Mouse (Mus musculus) frontal cortex, adult 2 months (tissue): Measurements from ENCODE around the gene Ppp1r7. TPM values are rescaled to one million over a fixed set of nuclear protein-coding genes. Genes with fewer than 3 reads are reported as not detected.

Source experiments
- DNase-seq, 2 experiments: peaks; one replicate each; pipeline ENCODE4 v3.0.0; 2022; ENCODE audit warnings: low spot score in 1 of 2; ENCODE audit errors: extremely low spot score in 1 of 2
- polyA plus RNA-seq: library from polyadenylated mRNA; depleted of rRNA; stranded (reverse); fragments of >200 nt; gene quantifications from 2 replicates; pipeline ENCODE4 v1.2.3, GENCODE M21; 2012; rRNA removed

Gene Ppp1r7
- polyA plus RNA-seq, 1 experiment = 27.7 TPM

DNA sequence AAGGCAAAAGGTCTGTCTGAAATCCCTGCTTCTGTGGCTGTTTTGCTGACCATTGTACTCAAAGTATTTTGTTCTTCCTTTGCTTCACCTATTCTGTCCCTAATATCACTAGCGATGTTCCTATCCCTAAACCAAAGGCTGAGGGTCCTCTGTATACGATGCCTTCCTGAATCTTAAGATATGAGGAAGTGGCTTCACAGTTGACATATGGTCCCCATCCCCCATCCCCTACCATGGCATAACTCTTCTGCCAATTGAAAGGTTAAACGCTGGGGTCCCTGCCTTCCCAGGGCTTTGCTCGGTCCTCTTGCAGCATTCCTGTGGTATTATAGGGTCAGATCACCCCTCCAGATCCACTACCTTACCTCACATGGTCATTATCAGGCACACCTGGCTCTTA is 60.7 kb downstream of the Ppp1r7 start:
- no peak for DNase-seq

Other genes starting within 250 kb of the Ppp1r7 start
- 305 and 323 TPM in 2 replicates for gene Kif1a, start 240.9 kb upstream of the Ppp1r7 start, polyA plus RNA-seq
- gene Agxt, start 207.6 kb upstream of the Ppp1r7 start, polyA plus RNA-seq = not detected in 2 replicates
- gene 2310007B03Rik, start 181.9 kb upstream of the Ppp1r7 start, polyA plus RNA-seq = not detected in 2 replicates
- 0.10 and 0.11 TPM in 2 replicates for gene Crocc2, start 174.1 kb upstream of the Ppp1r7 start, polyA plus RNA-seq
- gene Sned1, start 107.0 kb upstream of the Ppp1r7 start, polyA plus RNA-seq = 6.0 and 7.7 TPM in 2 replicates
- 16.0 and 18.6 TPM in 2 replicates for gene Mterf4, start 36.9 kb upstream of the Ppp1r7 start, polyA plus RNA-seq
- 4.2 and 7.1 TPM in 2 replicates for gene Pask, start 628 bp downstream of the Ppp1r7 start, polyA plus RNA-seq
- gene Ano7, start 31.1 kb downstream of the Ppp1r7 start, polyA plus RNA-seq = 0.86 and 1.3 TPM in 2 replicates
- 77.9 and 87.3 TPM in 2 replicates for gene Hdlbp, start 136.0 kb downstream of the Ppp1r7 start, polyA plus RNA-seq
- 4.9 and 5.1 TPM in 2 replicates for gene Farp2, start 169.2 kb downstream of the Ppp1r7 start, polyA plus RNA-seq